Mouse (Mus musculus): Measurements from ENCODE around the gene Wnt8b. TPM values are rescaled to one million over a fixed set of nuclear protein-coding genes. Genes with fewer than 3 reads are reported as not detected.

Wnt8b gene
- polyA plus RNA-seq, 1 experiment from 2014 or later, result 4.0 TPM

DNA sequence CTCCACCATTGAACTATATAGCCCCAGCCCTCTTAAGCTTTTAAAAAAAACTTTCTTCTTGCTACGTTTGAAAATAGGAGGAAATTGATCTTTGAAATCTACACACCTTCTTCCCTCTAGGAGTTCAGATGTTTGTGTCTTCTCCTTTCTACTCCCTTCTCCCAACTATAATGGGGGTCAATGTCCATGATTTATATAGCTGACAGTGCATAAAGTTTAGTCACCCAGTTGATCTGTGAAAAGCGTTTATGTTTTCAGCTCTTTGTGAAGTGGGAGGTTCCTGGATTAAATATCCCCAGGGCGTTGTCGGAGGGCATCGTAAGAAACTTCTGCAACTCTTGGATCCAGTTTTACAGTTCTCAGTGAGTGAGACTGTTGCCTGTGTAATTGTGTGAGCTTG lies 7.0 kb downstream of the Wnt8b start:
- H3K4me1 ChIP-seq (ENCODE audit: control insufficient read depth, insufficient read depth, low read length), result no peaks in the 10 kb centered on the region
- WGBS, result 27% methylated on average over 5 of the region's 5 CpGs
- no peak overlapping the region for H3K4me3 ChIP-seq (ENCODE audit: low read depth, low read length)
- no peaks in the 10 kb centered on the region for H3K9me3 ChIP-seq (replicated peaks; ENCODE audit: control insufficient read depth, low read length)
- peaks cover 60% of the 10 kb centered on the region for H3K27me3 ChIP-seq (replicated peaks; ENCODE audit: control insufficient read depth, insufficient read depth, low read length)
- no peak for ATAC-seq
- H3K4me2 ChIP-seq (ENCODE audit: low read length), result no peak overlapping the region
- no peak overlapping the region for H3K9ac ChIP-seq (ENCODE audit: low read length)
- DNase-seq (ENCODE audit: low spot score), result no peak
- no peaks in the 10 kb centered on the region for H3K36me3 ChIP-seq (ENCODE audit: control insufficient read depth, insufficient read depth, low read length)
- H3K27ac ChIP-seq (ENCODE audit: low read depth, low read length), result no peak overlapping the region

DNA sequence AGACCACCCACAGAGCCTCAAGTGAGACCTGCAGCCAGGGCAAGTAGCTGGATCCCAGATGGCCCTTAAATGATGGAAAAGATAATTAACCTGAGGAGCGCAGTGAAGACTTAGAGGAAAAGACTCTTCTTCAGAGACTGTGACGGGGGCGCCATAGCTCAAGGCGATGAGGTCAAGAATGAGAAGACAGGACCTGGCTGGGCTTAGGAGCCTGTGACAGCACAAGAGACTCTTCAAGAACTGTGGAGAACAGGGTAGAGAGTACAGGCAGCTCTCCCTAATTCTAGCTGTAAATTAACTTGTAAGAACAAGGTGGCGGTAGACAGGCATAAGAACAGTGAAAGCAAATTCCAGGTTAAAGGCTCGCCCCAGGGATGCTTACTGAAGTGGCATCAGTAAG lies 8.7 kb downstream of the Wnt8b start:
- ATAC-seq (no peak), DNase-seq (ENCODE audit: low spot score) (no peak)
- Histone ChIP-seq H3K27ac (ENCODE audit: low read depth, low read length) (no peak overlapping the region), H3K9ac (ENCODE audit: low read length) (no peak overlapping the region), H3K9me3 (replicated peaks; ENCODE audit: control insufficient read depth, low read length) (no peaks in the 10 kb centered on the region), H3K27me3 (replicated peaks; ENCODE audit: control insufficient read depth, insufficient read depth, low read length) (peaks cover 54% of the 10 kb centered on the region), H3K4me2 (ENCODE audit: low read length) (no peak overlapping the region), H3K4me1 (ENCODE audit: control insufficient read depth, insufficient read depth, low read length) (no peaks in the 10 kb centered on the region), H3K36me3 (ENCODE audit: control insufficient read depth, insufficient read depth, low read length) (no peaks in the 10 kb centered on the region), H3K4me3 (ENCODE audit: low read depth, low read length) (no peak overlapping the region)
- WGBS, result 81% methylated on average over 6 of the region's 6 CpGs

DNA sequence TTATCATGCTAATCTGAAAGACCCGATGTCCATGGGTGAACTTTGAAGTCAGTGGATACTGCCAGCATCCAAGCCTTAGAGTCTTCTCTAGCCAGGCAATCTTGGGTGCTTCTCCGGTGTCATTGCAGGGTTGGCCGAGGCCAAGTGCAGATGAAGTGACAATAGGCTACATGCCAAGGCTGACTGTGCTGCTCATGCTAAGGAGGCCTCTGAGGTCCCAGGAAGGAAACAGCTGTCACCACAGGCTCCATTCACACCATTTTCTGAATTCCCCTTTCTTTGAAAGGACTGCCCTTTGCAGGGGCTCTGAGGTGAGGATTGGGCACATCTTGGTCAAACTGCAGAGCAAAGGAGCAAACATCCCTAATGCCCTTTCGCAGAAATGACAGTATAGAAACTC lies 9.5 kb downstream of the Wnt8b start:
- Histone ChIP-seq H3K9me3 (replicated peaks; ENCODE audit: control insufficient read depth, low read length) (no peaks in the 10 kb centered on the region), H3K27ac (ENCODE audit: low read depth, low read length) (no peak overlapping the region), H3K4me2 (ENCODE audit: low read length) (no peak overlapping the region), H3K36me3 (ENCODE audit: control insufficient read depth, insufficient read depth, low read length) (no peaks in the 10 kb centered on the region), H3K9ac (ENCODE audit: low read length) (no peak overlapping the region), H3K4me1 (ENCODE audit: control insufficient read depth, insufficient read depth, low read length) (no peaks in the 10 kb centered on the region), H3K27me3 (replicated peaks; ENCODE audit: control insufficient read depth, insufficient read depth, low read length) (peaks cover 57% of the 10 kb centered on the region), H3K4me3 (ENCODE audit: low read depth, low read length) (no peak overlapping the region)
- WGBS, result 75% methylated on average over 4 of the region's 4 CpGs
- no peak for DNase-seq (ENCODE audit: low spot score)
- no peak for ATAC-seq

DNA sequence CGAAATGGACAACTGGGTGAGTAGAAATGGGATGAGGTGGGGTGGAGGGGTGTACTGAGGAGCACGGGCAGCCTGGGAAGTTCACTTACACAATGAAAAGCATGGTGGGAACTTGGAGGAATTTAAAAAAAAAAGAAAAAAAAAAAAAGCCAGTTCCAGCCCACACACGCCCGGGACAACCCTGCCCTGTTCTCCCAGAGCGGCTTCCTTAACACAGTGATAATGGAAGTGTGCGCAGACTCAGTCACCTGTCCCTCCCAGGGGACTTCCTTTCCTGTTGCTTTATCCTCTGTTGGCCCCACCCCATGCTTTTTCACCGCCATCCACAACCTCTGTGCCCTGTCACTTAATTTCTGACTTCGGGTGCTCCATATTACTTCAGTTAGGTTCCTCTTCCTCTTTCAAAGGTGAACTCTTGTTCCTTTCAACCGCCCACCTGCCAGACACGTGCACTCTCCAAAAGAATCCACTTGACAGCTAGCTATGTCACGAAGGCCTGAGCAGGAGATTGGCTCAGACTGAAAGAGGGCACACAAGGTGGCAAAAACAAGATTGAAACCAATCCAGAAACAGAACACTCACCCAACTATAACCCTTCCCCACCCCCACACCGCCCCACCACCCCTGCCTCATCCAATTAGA lies 17.4 kb downstream of the Wnt8b start:
- Histone ChIP-seq H3K27me3 (replicated peaks; ENCODE audit: control insufficient read depth, insufficient read depth, low read length) (peaks cover 86% of the 10 kb centered on the region), H3K4me3 (ENCODE audit: low read depth, low read length) (peak overlapping the region; percentile 36), H3K9ac (ENCODE audit: low read length) (no peak overlapping the region), H3K4me2 (ENCODE audit: low read length) (peak overlapping the region; percentile 71), H3K9me3 (replicated peaks; ENCODE audit: control insufficient read depth, low read length) (no peaks in the 10 kb centered on the region), H3K36me3 (ENCODE audit: control insufficient read depth, insufficient read depth, low read length) (no peaks in the 10 kb centered on the region), H3K4me1 (ENCODE audit: control insufficient read depth, insufficient read depth, low read length) (peaks cover 17% of the 10 kb centered on the region), H3K27ac (ENCODE audit: low read depth, low read length) (no peak overlapping the region)
- ATAC-seq, result no peak
- no peak for DNase-seq (ENCODE audit: low spot score)
- 12% methylated on average over 12 of the region's 12 CpGs for whole genome bisulfite sequencing

DNA sequence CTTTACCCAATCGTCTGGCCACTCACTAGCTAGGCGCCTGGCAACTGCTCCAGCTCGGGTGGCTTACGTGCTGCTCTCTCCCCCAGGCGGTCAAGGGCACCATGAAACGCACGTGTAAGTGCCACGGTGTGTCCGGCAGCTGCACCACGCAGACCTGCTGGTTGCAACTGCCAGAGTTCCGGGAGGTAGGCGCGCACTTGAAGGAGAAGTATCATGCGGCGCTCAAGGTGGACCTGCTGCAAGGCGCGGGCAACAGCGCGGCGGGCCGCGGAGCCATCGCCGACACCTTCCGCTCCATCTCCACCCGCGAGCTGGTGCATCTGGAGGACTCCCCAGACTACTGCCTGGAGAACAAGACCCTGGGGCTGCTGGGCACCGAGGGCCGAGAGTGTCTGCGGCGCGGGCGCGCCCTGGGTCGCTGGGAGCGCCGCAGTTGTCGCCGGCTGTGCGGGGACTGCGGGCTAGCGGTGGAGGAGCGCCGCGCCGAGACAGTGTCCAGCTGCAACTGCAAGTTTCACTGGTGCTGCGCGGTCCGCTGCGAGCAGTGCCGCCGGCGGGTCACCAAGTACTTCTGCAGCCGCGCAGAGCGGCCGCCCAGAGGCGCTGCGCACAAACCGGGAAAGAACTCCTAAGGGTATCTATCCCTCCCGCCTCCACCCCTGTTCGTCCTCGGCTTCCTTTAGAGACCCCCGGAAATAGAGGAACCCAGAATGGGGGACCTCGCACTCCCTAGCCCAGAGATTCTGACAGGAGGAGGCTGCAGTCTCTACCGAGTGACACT lies 18.4 kb downstream of the Wnt8b start:
- DNase-seq (ENCODE audit: low spot score) (no peak), ATAC-seq (no peak)
- H3K9me3 ChIP-seq (replicated peaks; ENCODE audit: control insufficient read depth, low read length), result no peaks in the 10 kb centered on the region
- peak overlapping the region; percentile 71 for H3K4me2 ChIP-seq (ENCODE audit: low read length)
- peak overlapping the region; percentile 57 for H3K9ac ChIP-seq (ENCODE audit: low read length)
- under 1% methylated on average over 66 of the region's 66 CpGs for WGBS
- 0 out of 2 replicates have a peak overlapping the region, but pooled peaks have one; percentile 27 for H3K27ac ChIP-seq (ENCODE audit: low read depth, low read length)
- no peaks in the 10 kb centered on the region for H3K36me3 ChIP-seq (ENCODE audit: control insufficient read depth, insufficient read depth, low read length)
- peaks cover 17% of the 10 kb centered on the region for H3K4me1 ChIP-seq (ENCODE audit: control insufficient read depth, insufficient read depth, low read length)
- H3K4me3 ChIP-seq (ENCODE audit: low read depth, low read length), result peak overlapping the region; percentile 36
- peaks cover 90% of the 10 kb centered on the region for H3K27me3 ChIP-seq (replicated peaks; ENCODE audit: control insufficient read depth, insufficient read depth, low read length)

DNA sequence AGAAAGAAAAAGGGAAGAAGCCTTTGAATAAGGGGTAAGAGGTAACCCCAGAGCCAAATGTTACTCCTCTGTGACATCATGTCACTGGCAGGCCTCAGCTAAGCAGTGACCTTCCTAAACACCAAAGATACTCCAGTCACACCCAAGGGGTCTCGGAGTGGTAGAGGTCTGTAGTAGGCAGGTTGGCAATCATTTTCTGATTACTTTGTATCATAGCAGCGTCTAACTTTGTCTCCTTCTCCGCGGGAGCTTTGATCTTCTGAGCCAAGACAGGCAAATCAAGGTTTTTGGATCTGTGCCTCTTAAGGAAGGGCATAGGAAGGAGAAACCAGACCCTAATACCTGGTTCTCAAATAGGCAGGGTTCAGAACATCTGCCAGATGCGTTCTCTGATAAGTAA lies 19.3 kb downstream of the Wnt8b start:
- Histone ChIP-seq H3K4me3 (ENCODE audit: low read depth, low read length) (no peak overlapping the region), H3K9ac (ENCODE audit: low read length) (no peak overlapping the region), H3K36me3 (ENCODE audit: control insufficient read depth, insufficient read depth, low read length) (no peaks in the 10 kb centered on the region), H3K27me3 (replicated peaks; ENCODE audit: control insufficient read depth, insufficient read depth, low read length) (peaks cover 94% of the 10 kb centered on the region), H3K9me3 (replicated peaks; ENCODE audit: control insufficient read depth, low read length) (no peaks in the 10 kb centered on the region), H3K4me1 (ENCODE audit: control insufficient read depth, insufficient read depth, low read length) (peaks cover 17% of the 10 kb centered on the region), H3K27ac (ENCODE audit: low read depth, low read length) (no peak overlapping the region), H3K4me2 (ENCODE audit: low read length) (no peak overlapping the region)
- DNase-seq (ENCODE audit: low spot score), result no peak
- ATAC-seq, result no peak
- 18% methylated on average over 5 of the region's 5 CpGs for WGBS

DNA sequence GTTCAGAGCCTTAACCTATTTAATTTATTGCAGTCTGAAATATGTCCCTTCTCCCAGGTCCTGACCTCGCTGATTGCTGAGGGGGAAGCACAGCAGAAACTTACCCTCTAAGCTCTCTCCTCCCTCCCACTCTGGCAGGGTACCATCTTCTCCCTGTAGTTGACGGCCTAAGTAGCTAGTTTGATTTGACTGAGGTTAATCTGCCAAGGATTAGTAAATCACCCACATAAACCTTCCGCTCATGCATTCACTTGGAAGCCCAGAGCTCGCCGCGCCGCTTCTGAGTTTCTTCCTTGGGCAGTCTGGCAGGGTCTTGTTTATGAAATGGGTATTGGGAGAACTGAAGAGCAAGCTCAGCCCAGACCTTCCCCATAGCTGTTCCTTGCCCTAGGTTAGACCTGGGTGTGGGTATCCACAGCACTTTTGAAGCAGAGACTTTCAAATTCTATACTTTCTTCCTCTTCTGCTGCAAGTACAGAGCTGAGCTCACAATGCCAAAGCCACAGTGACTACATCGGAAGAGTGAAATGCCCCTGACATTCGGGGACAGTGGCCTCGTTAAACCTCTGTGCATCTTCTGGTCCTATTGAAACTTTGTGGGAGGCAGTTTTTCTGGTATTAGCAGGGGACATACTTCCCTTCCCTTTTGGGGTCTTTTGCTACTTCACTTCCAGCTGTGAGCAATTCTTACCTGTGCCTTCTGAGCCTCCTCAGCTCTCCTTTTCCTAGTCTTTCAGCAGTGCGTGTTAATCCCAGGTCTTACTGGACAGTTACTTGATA lies 20.0 kb downstream of the Wnt8b start:
- peaks cover 17% of the 10 kb centered on the region for H3K4me1 ChIP-seq (ENCODE audit: control insufficient read depth, insufficient read depth, low read length)
- no peak overlapping the region for H3K4me2 ChIP-seq (ENCODE audit: low read length)
- ATAC-seq, result no peak

DNA sequence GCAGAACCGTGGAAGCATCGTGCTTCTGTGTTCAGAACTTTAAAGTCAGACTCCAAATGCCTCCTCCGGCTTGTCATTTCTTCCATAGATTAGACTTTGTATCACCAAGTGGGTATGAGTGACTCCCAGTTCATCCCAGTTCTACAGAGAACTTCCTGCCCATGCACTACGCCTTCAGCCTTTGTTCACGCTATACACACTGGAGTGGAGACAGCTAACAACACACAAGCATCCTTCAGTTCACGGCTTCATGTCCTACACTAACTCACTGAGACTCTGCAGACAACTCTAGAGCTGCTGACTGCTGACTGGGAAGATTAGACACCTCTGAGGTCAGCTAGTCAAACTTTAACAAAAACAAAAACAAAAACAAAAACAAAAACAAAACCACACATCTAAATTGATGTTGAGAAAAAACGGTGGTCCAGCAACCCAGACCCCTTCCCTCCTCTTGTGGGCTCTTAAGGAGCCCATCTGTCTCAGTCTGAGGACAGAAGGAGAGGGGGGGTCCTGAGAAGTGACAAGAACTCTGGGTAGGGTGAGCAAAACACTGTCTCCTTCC lies 20.7 kb downstream of the Wnt8b start:
- peaks cover 97% of the 10 kb centered on the region for H3K27me3 ChIP-seq (replicated peaks; ENCODE audit: control insufficient read depth, insufficient read depth, low read length)
- no peak overlapping the region for H3K4me3 ChIP-seq (ENCODE audit: low read depth, low read length)
- H3K27ac ChIP-seq (ENCODE audit: low read depth, low read length), result 0 out of 2 replicates have a peak overlapping the region, but pooled peaks have one; percentile 27
- no peaks in the 10 kb centered on the region for H3K9me3 ChIP-seq (replicated peaks; ENCODE audit: control insufficient read depth, low read length)
- peaks cover 17% of the 10 kb centered on the region for H3K4me1 ChIP-seq (ENCODE audit: control insufficient read depth, insufficient read depth, low read length)
- no peak overlapping the region for H3K4me2 ChIP-seq (ENCODE audit: low read length)
- no peak overlapping the region for H3K9ac ChIP-seq (ENCODE audit: low read length)
- no peak for DNase-seq (ENCODE audit: low spot score)
- 8% methylated on average over 7 of the region's 7 CpGs for WGBS
- no peaks in the 10 kb centered on the region for H3K36me3 ChIP-seq (ENCODE audit: control insufficient read depth, insufficient read depth, low read length)
- ATAC-seq, result no peak

More for the DNA sequence above, 20.0 kb downstream of the Wnt8b start:
- Histone ChIP-seq H3K4me3 (ENCODE audit: low read depth, low read length) (no peak overlapping the region), H3K9me3 (replicated peaks; ENCODE audit: control insufficient read depth, low read length) (no peaks in the 10 kb centered on the region), H3K27ac (ENCODE audit: low read depth, low read length) (no peak overlapping the region), H3K9ac (ENCODE audit: low read length) (no peak overlapping the region), H3K27me3 (replicated peaks; ENCODE audit: control insufficient read depth, insufficient read depth, low read length) (peaks cover 95% of the 10 kb centered on the region), H3K36me3 (ENCODE audit: control insufficient read depth, insufficient read depth, low read length) (no peaks in the 10 kb centered on the region)
- no peak for DNase-seq (ENCODE audit: low spot score)
- WGBS, result 5% methylated on average over 11 of the region's 11 CpGs

Measured in forebrain, embryonic 14.5 days (tissue).